Mouse (Mus musculus): ENCODE results near the gene Dck. TPM values are rescaled to one million over a fixed set of nuclear protein-coding genes. Genes with fewer than 3 reads are reported as not detected.
"Not testable (repeated sequence)": the region's sequence is repeated elsewhere in the genome, so short reads cannot be mapped to it uniquely, and the experiment has no call there.

Dck gene
- polyA plus RNA-seq, 1 experiment, result 4.2 TPM

DNA sequence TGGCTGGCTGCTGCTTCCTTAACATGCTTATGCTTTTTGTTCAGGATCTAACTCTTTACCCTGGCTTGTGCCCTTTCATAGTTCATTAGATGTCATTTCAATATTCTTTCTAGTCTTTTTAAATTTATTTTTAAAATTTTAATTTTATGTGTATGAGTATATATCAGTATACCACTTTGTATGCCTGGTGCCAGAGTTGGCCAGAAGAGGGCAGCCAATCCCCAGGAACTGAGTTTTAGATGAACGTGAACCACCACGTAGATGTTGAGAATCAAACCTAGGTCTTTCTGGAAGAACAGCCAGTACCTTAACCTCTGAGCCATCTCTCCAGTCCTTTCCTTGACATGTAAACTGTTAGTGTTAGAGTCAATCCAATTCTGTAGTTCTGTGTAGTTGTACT lies 30.0 kb upstream of the Dck start:
- H3K79me2 ChIP-seq (ENCODE audit: control insufficient read depth, insufficient read depth), result peaks cover 94% of the 10 kb centered on the region
- no peaks in the 10 kb centered on the region for H3K27me3 ChIP-seq (ENCODE audit: control insufficient read depth, insufficient read depth, insufficient read length)
- TF ChIP-seq USF1 (IDR thresholded peaks at IDR 0.05; ENCODE audit: low read depth) (no peak), POLR2AphosphoS2 (IDR thresholded peaks at IDR 0.05; ENCODE audit: insufficient read length, low read depth) (no peak), MYOD1 (IDR thresholded peaks at IDR 0.05; ENCODE audit: control insufficient read depth in 1 of 3, insufficient read length in 2 of 3, low read depth in 2 of 3) (no peak), MYOG (IDR thresholded peaks at IDR 0.05; ENCODE audit: control insufficient read depth in 1 of 3, insufficient read depth in 1 of 3, insufficient read length in 2 of 3, low read depth in 2 of 3) (no peak), TCF12 (IDR thresholded peaks at IDR 0.05; ENCODE audit: insufficient read depth, poor library complexity, severe bottlenecking) (no peak), REST (IDR thresholded peaks at IDR 0.05; ENCODE audit: insufficient read depth, insufficient read length) (no peak), TCF3 (IDR thresholded peaks at IDR 0.05; ENCODE audit: insufficient read length, low read depth) (no peak), MAX (IDR thresholded peaks at IDR 0.05; ENCODE audit: low read depth) (no peak), POLR2A (IDR thresholded peaks at IDR 0.05; ENCODE audit: insufficient read length, low read depth) (no peak), SRF (IDR thresholded peaks at IDR 0.05; ENCODE audit: control insufficient read depth, insufficient read length, low read depth) (no peak), E2F4 (IDR thresholded peaks at IDR 0.05; ENCODE audit: insufficient read depth) (no peak), CEBPB (IDR thresholded peaks at IDR 0.05; ENCODE audit: insufficient read depth, poor library complexity, severe bottlenecking) (no peak)
- H3ac ChIP-seq (ENCODE audit: control insufficient read depth, insufficient read length), result no peak overlapping the region
- no peak overlapping the region for H3K4me3 ChIP-seq
- H3K4me2 ChIP-seq (ENCODE audit: low read depth), result no peak overlapping the region
- no peaks in the 10 kb centered on the region for H3K36me3 ChIP-seq (ENCODE audit: control insufficient read depth, insufficient read depth)

DNA sequence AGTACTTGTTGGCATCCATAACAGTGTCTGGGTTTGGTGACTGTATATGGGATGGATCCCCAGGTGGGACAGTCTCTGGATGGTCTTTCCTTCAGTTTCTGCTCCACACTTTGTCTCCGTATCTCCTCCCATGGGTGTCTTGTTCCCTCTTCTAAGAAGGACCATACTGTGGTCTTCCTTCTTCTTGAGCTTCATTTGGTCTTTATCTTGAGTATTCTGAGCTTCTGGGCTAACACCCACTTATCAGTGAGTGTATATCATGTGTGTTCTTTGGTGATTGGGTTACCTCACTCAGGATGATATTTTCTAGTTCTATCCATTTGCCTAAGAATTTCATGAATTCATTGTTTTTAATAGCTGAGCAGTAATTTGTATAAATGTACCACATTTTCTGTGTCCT lies 23.7 kb upstream of the Dck start:
- H3K27me3 ChIP-seq (ENCODE audit: control insufficient read depth, insufficient read depth, insufficient read length); H3K4me2 ChIP-seq (ENCODE audit: low read depth); H3ac ChIP-seq (ENCODE audit: control insufficient read depth, insufficient read length); H3K4me3 ChIP-seq; H3K36me3 ChIP-seq (ENCODE audit: control insufficient read depth, insufficient read depth): not testable (repeated sequence)
- peaks cover 78% of the 10 kb centered on the region for H3K79me2 ChIP-seq (ENCODE audit: control insufficient read depth, insufficient read depth)

DNA sequence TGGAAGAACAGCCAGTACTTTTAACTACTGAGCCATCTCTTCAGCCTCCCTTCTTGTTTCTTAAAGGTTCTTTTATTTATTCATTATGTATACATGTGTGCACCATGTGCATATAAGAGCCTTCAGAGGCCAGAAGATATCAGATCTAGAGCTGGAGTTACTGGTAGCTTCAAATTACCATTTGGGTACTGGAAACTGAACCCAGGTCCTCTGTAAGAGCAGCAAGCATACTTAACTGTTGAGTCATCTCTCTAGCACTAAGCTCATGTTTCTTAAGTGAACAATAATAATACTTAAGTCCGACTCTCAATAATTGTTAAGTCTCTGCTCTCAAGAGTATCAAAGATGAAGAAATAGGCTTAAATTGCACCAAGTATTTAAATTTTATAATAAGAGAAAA lies 17.0 kb upstream of the Dck start:
- peaks cover 12% of the 10 kb centered on the region for H3K36me3 ChIP-seq (ENCODE audit: control insufficient read depth, insufficient read depth)
- TF ChIP-seq CEBPB (IDR thresholded peaks at IDR 0.05; ENCODE audit: insufficient read depth, poor library complexity, severe bottlenecking) (no peak), MYOG (IDR thresholded peaks at IDR 0.05; ENCODE audit: control insufficient read depth in 1 of 3, insufficient read depth in 1 of 3, insufficient read length in 2 of 3, low read depth in 2 of 3) (no peak), MAX (IDR thresholded peaks at IDR 0.05; ENCODE audit: low read depth) (no peak), REST (IDR thresholded peaks at IDR 0.05; ENCODE audit: insufficient read depth, insufficient read length) (no peak), E2F4 (IDR thresholded peaks at IDR 0.05; ENCODE audit: insufficient read depth) (no peak), POLR2A (IDR thresholded peaks at IDR 0.05; ENCODE audit: insufficient read length, low read depth) (no peak), SRF (IDR thresholded peaks at IDR 0.05; ENCODE audit: control insufficient read depth, insufficient read length, low read depth) (no peak), USF1 (IDR thresholded peaks at IDR 0.05; ENCODE audit: low read depth) (no peak), MYOD1 (IDR thresholded peaks at IDR 0.05; ENCODE audit: control insufficient read depth in 1 of 3, insufficient read length in 2 of 3, low read depth in 2 of 3) (no peak), TCF3 (IDR thresholded peaks at IDR 0.05; ENCODE audit: insufficient read length, low read depth) (no peak), TCF12 (IDR thresholded peaks at IDR 0.05; ENCODE audit: insufficient read depth, poor library complexity, severe bottlenecking) (no peak), POLR2AphosphoS2 (IDR thresholded peaks at IDR 0.05; ENCODE audit: insufficient read length, low read depth) (no peak)
- no peak overlapping the region for H3ac ChIP-seq (ENCODE audit: control insufficient read depth, insufficient read length)

DNA sequence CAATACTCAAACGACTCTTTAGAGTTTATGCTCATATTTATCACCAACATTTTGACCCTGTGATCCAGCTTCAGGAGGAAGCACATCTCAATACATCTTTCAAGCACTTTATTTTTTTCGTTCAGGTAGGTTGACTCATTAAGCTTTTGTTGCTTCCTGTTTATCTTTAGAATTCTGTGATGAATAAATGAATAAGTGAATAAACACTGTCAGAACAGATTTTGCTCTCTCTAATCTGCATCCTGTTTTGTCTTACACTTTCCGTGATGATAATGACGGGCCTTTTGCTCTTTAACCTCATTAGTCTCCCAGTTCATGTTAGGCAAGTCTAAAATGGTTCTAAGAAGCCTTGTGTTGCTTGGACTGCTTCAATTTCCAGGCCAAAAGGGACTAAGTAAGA lies 11.6 kb upstream of the Dck start:
- Histone ChIP-seq H3K27me3 (ENCODE audit: control insufficient read depth, insufficient read depth, insufficient read length) (no peaks in the 10 kb centered on the region), H3K4me3 (no peak overlapping the region), H3K36me3 (ENCODE audit: control insufficient read depth, insufficient read depth) (peaks cover 29% of the 10 kb centered on the region), H3ac (ENCODE audit: control insufficient read depth, insufficient read length) (no peak overlapping the region), H3K4me2 (ENCODE audit: low read depth) (no peak overlapping the region), H3K79me2 (ENCODE audit: control insufficient read depth, insufficient read depth) (no peaks in the 10 kb centered on the region)
- TF ChIP-seq TCF12 (IDR thresholded peaks at IDR 0.05; ENCODE audit: insufficient read depth, poor library complexity, severe bottlenecking) (no peak), MYOD1 (IDR thresholded peaks at IDR 0.05; ENCODE audit: control insufficient read depth in 1 of 3, insufficient read length in 2 of 3, low read depth in 2 of 3) (no peak), E2F4 (IDR thresholded peaks at IDR 0.05; ENCODE audit: insufficient read depth) (no peak)

More for the DNA sequence above, 17.0 kb upstream of the Dck start:
- H3K4me3 ChIP-seq, result no peak overlapping the region
- H3K27me3 ChIP-seq (ENCODE audit: control insufficient read depth, insufficient read depth, insufficient read length), result no peaks in the 10 kb centered on the region
- H3K79me2 ChIP-seq (ENCODE audit: control insufficient read depth, insufficient read depth), result peaks cover 23% of the 10 kb centered on the region
- peak overlapping the region; percentile 10 for H3K4me2 ChIP-seq (ENCODE audit: low read depth)

DNA sequence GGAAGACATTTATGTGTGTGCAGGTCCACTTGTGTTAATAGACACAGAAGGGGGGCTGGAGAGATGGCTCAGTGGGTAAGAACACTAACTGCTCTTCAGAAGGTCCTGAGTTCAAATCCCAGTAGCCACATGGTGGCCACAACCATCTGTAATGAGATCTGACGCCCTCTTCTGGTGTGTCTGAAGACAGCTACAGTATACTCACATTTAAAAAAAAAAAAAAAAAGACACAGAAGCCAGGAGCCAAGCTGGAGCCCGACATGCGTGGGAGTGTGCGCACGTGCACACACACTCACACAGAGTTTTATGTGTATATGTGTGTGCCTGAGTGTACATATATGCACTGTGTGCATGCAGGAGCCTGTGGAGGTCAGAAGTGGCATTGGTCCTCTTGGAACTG lies 2.2 kb upstream of the Dck start:
- Histone ChIP-seq H3K4me3 (no peak overlapping the region), H3K36me3 (ENCODE audit: control insufficient read depth, insufficient read depth) (peaks cover 1% of the 10 kb centered on the region), H3ac (ENCODE audit: control insufficient read depth, insufficient read length) (no peak overlapping the region), H3K27me3 (ENCODE audit: control insufficient read depth, insufficient read depth, insufficient read length) (no peaks in the 10 kb centered on the region), H3K79me2 (ENCODE audit: control insufficient read depth, insufficient read depth) (peaks cover 20% of the 10 kb centered on the region), H3K4me2 (ENCODE audit: low read depth) (no peak overlapping the region)
- no peak for TF ChIP-seq MYOD1 (IDR thresholded peaks at IDR 0.05; ENCODE audit: control insufficient read depth in 1 of 3, insufficient read length in 2 of 3, low read depth in 2 of 3)
